Mouse (Mus musculus): ENCODE data around the gene Myo5c.

GRCm38 (mm10) chr9:75244527-75244926, 12.7 kb downstream of the Myo5c start:
- TF ChIP-seq CTCF (IDR thresholded peaks at IDR 0.05 in 2 of 3, conservative IDR thresholded peaks at IDR 0.05 in 1 of 3; ENCODE audit: control insufficient read depth in 1 of 3, insufficient read depth in 1 of 3, low read depth in 2 of 3, low read length in 3 of 3, poor library complexity in 1 of 3, severe bottlenecking in 1 of 3) (peak in 2 of 3 experiments; percentile 39 to 62; a peak in 4 of 6 replicates), KAT2A (conservative IDR thresholded peaks at IDR 0.05; ENCODE audit: low read depth, low read length) (no peak)

Measured in MEL (cell line).